Mouse (Mus musculus) liver, embryonic 14.5 days (tissue): ENCODE measurements at regions not wholly inside any gene's neighbourhood (a gene's known extent, or its start where the extent isn't known, plus 50 kb on each side); places are given as distances from the start of the nearest gene placed in this dataset.

Experiments
- CTCF ChIP-seq: IDR thresholded peaks from 2 replicates; pipeline ENCODE4 v1.5.1; 2016; ENCODE audit warnings: antibody characterized with exemption, low read depth, control low read depth
- EP300 ChIP-seq: IDR thresholded peaks from 2 replicates; pipeline ENCODE4 v1.6.1; 2016; ENCODE audit warnings: antibody characterized with exemption, low read depth

DNA sequence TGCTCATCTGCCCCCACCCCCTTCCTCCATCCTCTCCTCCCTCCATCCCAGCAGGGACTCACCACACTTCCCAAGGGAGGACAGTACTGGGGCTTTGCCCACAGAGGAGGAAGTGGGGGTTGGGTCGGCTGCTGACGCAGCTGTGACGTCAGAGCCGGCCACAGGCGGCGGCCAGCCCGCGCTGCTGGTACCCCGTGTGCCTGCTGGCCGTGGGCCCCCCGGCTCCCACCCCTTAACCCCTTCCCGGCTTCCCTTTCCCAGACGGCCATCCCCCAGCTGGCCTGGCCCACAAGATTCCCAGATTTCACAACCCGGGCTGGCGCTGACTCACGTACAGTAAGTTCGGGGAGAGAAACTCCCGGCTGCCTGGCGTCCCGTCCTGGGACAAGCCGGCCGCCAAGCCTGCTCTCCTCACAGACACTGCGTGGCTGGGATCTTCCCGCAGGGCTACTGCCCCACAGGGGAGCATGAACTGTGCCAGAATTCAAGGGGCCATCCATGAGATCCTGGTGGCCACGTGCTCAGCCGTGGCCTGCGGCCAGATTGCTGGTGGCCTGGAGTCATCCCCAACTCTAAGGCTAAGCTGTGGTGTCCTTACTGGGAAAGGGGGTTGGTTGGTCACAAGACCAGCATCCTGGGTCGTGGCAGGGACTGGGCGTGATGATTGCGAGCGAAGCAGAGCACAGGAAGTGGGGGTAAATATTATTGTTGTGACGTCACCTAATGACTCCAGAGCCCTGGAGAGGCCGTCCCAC lies 87.9 kb upstream of the Tmem189 start:
- TF ChIP-seq EP300 (no peak), CTCF (no peak)
